In the genomic region with DNA sequence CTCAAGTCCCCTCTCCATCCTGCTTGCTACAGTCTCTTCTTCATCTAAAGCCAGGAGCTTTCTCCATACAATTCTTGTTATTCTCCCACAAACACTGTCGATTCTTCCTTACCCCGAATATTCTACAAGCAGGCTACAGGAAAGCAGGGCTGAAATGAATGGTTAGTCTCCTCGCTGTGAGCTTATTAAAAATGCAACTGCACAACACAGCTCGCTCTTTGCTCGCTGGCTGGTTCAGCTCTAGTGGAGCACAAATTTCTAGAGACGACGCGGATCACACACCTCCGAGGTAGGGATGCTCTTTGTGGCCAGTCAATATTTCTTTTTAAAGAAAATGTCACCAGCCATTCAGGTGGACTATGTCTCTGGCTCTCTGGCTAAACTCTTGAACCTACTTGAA, we compare ENCODE assay signal across 15 mouse cellular contexts.
DNase-seq lines count a peak whose midpoint lies in the region; ATAC-seq lines count a peak whose summit lies in the region.
"Had no signal": no experiment of that assay in that cellular context is flagged by ENCODE, and none has a peak within 500 bp of the region (broad histone marks: within the 10 kb centered on the region; RNA-seq: fewer than 3 reads in every experiment).

No protein-coding gene starts in this region.

- 26% methylated on average over 9 of the region's 9 CpGs for WGBS in forebrain, embryonic 13.5 days
- WGBS in hindbrain, embryonic 14.5 days: 25% methylated on average over 9 of the region's 9 CpGs
- WGBS in neural tube, embryonic 12.5 days: 40% methylated on average over 9 of the region's 9 CpGs

- no peak overlapping the region for H3K27ac ChIP-seq in forebrain, embryonic 13.5 days
- H3K27ac ChIP-seq in hindbrain, embryonic 14.5 days: peak overlapping the region; percentile 67
- no peak overlapping the region for H3K27ac ChIP-seq in neural tube, embryonic 12.5 days
- H3K27ac ChIP-seq: heart, embryonic 13.5 days; kidney, postnatal 0 days; lung, embryonic 15.5 days had no signal

- peak; percentile 28 for DNase-seq in heart, adult 11 months
- no peak for DNase-seq in heart, postnatal 36 days
- DNase-seq in hindbrain, embryonic 14.5 days (ENCODE audit: low spot score): no peak
- DNase-seq in Muller cell, postnatal 12 days (ENCODE audit: inconsistent ontology term): no peak
- no peak for DNase-seq in left cerebral cortex, adult 8-10 months (ENCODE audit: low spot score in 2 of 2)
- no peak for DNase-seq in spleen, postnatal 4 days (ENCODE audit: low spot score in 2 of 2)
- DNase-seq: adrenal gland, postnatal 10 days; cerebellum, postnatal 25 days; thymus, postnatal 25 days had no signal

- intact Hi-C loops in heart, postnatal 36 days (cut with DNase I): no loop called here

- no peak overlapping the region for H3K4me3 ChIP-seq in forebrain, embryonic 13.5 days
- H3K4me3 ChIP-seq in hindbrain, embryonic 14.5 days (replicated peaks; ENCODE audit: low read length): no peak overlapping the region
- H3K4me3 ChIP-seq in neural tube, embryonic 12.5 days: no peak overlapping the region
- H3K4me3 ChIP-seq: heart, embryonic 13.5 days; lung, embryonic 15.5 days had no signal

- H3K4me1 ChIP-seq in forebrain, embryonic 13.5 days: peaks cover 19% of the 10 kb centered on the region
- H3K4me1 ChIP-seq in hindbrain, embryonic 14.5 days (replicated peaks; ENCODE audit: control insufficient read depth, insufficient read depth, low read length): peaks cover 12% of the 10 kb centered on the region
- H3K4me1 ChIP-seq in neural tube, embryonic 12.5 days: peaks cover 16% of the 10 kb centered on the region
- H3K4me1 ChIP-seq: heart, embryonic 13.5 days; lung, embryonic 15.5 days had no signal

- ATAC-seq in forebrain, embryonic 13.5 days: no peak
- ATAC-seq in hindbrain, embryonic 14.5 days (ENCODE audit: low FRiP score): no peak
- peak; percentile 53; the same call in 1 of the 2 replicates for ATAC-seq in neural tube, embryonic 12.5 days (ENCODE audit: low FRiP score, low read depth)

- H3K9me3 ChIP-seq in forebrain, embryonic 13.5 days (replicated peaks): no peaks in the 10 kb centered on the region; the same call in 1 of the 2 replicates
- no peaks in the 10 kb centered on the region for H3K9me3 ChIP-seq in hindbrain, embryonic 14.5 days (ENCODE audit: control insufficient read depth, low read length)
- no peaks in the 10 kb centered on the region for H3K9me3 ChIP-seq in neural tube, embryonic 12.5 days
- H3K9me3 ChIP-seq: heart, embryonic 13.5 days; lung, embryonic 15.5 days had no signal

- no peaks in the 10 kb centered on the region for H3K36me3 ChIP-seq in forebrain, embryonic 13.5 days (ENCODE audit: poor library complexity, severe bottlenecking)
- H3K36me3 ChIP-seq in hindbrain, embryonic 14.5 days (replicated peaks; ENCODE audit: control insufficient read depth, insufficient read depth): no peaks in the 10 kb centered on the region
- no peaks in the 10 kb centered on the region for H3K36me3 ChIP-seq in neural tube, embryonic 12.5 days
- H3K36me3 ChIP-seq: heart, embryonic 13.5 days; lung, embryonic 15.5 days had no signal

- no peaks in the 10 kb centered on the region; the same call in 1 of the 2 replicates for H3K27me3 ChIP-seq in forebrain, embryonic 13.5 days
- H3K27me3 ChIP-seq in hindbrain, embryonic 14.5 days (ENCODE audit: control insufficient read depth, insufficient read depth, low read length): no peaks in the 10 kb centered on the region
- H3K27me3 ChIP-seq in neural tube, embryonic 12.5 days (replicated peaks): no peaks in the 10 kb centered on the region
- H3K27me3 ChIP-seq: heart, embryonic 13.5 days; lung, embryonic 15.5 days had no signal

- peak overlapping the region; percentile 30; the same call in 1 of the 2 replicates for H3K9ac ChIP-seq in forebrain, embryonic 13.5 days
- H3K9ac ChIP-seq in hindbrain, embryonic 14.5 days: 0 out of 2 replicates have a peak overlapping the region, but pooled peaks have one; percentile 19
- H3K9ac ChIP-seq in neural tube, embryonic 12.5 days: no peak overlapping the region
- H3K9ac ChIP-seq: heart, embryonic 13.5 days; lung, embryonic 15.5 days had no signal

- H3K4me2 ChIP-seq in forebrain, embryonic 13.5 days: peak overlapping the region; percentile 26
- H3K4me2 ChIP-seq in hindbrain, embryonic 14.5 days (replicated peaks): peak overlapping the region; percentile 20
- peak overlapping the region; percentile 28 for H3K4me2 ChIP-seq in neural tube, embryonic 12.5 days (replicated peaks)
- H3K4me2 ChIP-seq: heart, embryonic 13.5 days; liver, embryonic 11.5 days; lung, embryonic 15.5 days had no signal
